Mouse (Mus musculus): ENCODE measurements around the gene Thada. TPM values are rescaled to one million over a fixed set of nuclear protein-coding genes. Genes with fewer than 3 reads are reported as not detected.

Thada gene
- total and polyA plus RNA-seq, 2 experiments from 2014 or later = 2.6 to 19.2 TPM

DNA sequence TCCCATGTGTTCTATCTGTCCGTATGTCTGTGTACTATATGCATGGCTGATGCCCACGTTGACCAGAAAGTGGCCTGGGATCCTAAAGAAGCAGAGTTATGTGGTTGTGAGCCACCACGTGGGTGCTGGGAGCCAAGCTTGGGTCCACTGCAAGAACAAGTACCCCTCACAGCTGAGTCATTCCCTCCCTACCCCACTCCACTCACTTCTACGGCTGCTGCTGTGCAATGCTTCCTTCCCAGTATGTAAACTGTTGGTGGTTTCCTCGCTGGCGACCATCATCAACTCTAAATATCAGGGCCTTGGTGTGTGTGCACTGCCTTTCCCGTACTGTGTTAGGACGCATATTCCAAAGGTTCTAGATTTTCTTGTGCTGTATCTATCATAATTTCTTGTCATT, 108.2 kb downstream of the Thada start:
- ATAC-seq (no peak), DNase-seq (no peak)
- Histone ChIP-seq H3K4me2 (ENCODE audit: low read depth) (no peak overlapping the region), H3K9ac (no peak overlapping the region), H3K27me3 (ENCODE audit: insufficient read depth, low read length) (no peaks in the 10 kb centered on the region), H3K4me3 (ENCODE audit: low read depth, low read length) (no peak overlapping the region), H3K36me3 (ENCODE audit: insufficient read depth) (no peaks in the 10 kb centered on the region), H3K9me3 (ENCODE audit: low read length) (no peaks in the 10 kb centered on the region), H3K27ac (ENCODE audit: low read depth, low read length) (no peak overlapping the region), H3K4me1 (ENCODE audit: insufficient read depth) (0 out of 2 replicates have a peak, but pooled peaks cover 4% of the 10 kb centered on the region)
- WGBS = 92% methylated on average over 8 of the region's 8 CpGs
- no peak for TF ChIP-seq CTCF (IDR thresholded peaks at IDR 0.05; ENCODE audit: low read depth)

DNA sequence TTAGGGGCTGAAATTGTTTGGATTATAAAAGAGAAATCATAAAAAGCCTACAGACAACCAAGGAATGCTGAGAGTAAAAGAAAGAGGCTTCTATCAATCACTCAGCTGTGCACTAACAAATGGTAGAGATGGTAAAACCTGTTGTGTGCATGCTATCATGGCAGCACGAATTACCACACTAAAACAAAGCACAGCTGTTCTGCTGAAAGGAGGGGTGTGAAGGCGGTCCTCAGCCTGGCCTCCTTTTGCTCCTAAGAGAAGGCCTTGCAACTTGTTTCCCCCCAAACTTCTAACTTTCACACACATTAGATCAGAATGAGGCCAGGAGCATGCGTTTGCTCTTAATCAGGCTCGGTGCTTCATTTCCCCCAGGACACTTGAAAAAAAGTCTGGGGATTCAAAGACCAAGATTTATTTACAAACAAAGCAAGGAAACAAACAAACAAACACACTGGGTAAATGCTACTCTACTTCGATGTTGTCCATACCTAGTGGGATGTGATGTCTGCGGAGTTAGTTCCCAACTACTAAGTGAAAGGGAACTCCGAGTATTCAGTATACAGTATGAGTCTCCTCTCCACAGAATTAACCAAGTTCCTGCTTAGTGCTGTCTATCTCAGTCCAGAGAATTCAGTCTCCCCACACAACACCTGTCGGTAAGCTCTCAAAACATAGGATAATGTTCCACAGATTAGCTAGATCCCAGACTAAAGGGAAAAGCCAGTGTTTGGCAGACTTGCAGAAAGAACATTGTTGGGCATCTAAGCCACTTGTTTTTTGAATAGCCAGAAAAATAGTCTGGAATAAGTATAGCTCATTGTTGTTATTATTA, 109.7 kb downstream of the Thada start:
- H3K9ac ChIP-seq = no peak overlapping the region
- 76% methylated on average over 8 of the region's 8 CpGs for WGBS
- H3K9me3 ChIP-seq (ENCODE audit: low read length) = no peaks in the 10 kb centered on the region
- H3K36me3 ChIP-seq (ENCODE audit: insufficient read depth) = no peaks in the 10 kb centered on the region
- no peak for DNase-seq
- no peaks in the 10 kb centered on the region for H3K4me1 ChIP-seq (ENCODE audit: insufficient read depth)
- no peak for ATAC-seq
- TF ChIP-seq CTCF (IDR thresholded peaks at IDR 0.05; ENCODE audit: low read depth) = no peak
- H3K4me2 ChIP-seq (ENCODE audit: low read depth) = no peak overlapping the region
- H3K4me3 ChIP-seq (ENCODE audit: low read depth, low read length) = no peak overlapping the region
- no peak overlapping the region for H3K27ac ChIP-seq (ENCODE audit: low read depth, low read length)
- H3K27me3 ChIP-seq (ENCODE audit: insufficient read depth, low read length) = no peaks in the 10 kb centered on the region

DNA sequence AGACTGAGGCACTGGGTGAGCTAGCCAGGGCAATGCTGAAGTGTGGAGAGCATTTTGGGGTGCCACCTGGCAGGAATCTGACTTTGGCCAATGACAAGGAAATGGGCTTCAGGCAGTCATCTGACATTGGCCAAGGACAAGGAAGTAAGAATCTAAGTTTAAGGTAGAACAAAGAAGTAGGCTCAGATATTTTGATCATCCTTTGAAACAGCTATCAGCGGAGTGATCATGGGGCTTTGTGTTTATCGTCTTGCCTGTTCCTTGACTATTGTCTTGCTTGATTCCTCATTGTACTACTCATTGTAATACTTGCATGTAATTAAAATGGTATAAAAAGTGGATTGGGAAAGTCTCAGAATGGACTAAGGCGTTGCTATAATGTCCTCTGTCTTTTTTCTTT, 111.0 kb downstream of the Thada start:
- Histone ChIP-seq H3K36me3 (ENCODE audit: insufficient read depth) (no peaks in the 10 kb centered on the region), H3K9me3 (ENCODE audit: low read length) (no peaks in the 10 kb centered on the region), H3K4me2 (ENCODE audit: low read depth) (no peak overlapping the region), H3K9ac (no peak overlapping the region), H3K27ac (ENCODE audit: low read depth, low read length) (no peak overlapping the region), H3K27me3 (ENCODE audit: insufficient read depth, low read length) (no peaks in the 10 kb centered on the region), H3K4me3 (ENCODE audit: low read depth, low read length) (no peak overlapping the region), H3K4me1 (ENCODE audit: insufficient read depth) (no peaks in the 10 kb centered on the region)
- 80% methylated on average over 3 of the region's 3 CpGs for WGBS
- ATAC-seq = no peak
- DNase-seq = no peak
- TF ChIP-seq CTCF (IDR thresholded peaks at IDR 0.05; ENCODE audit: low read depth) = no peak

DNA sequence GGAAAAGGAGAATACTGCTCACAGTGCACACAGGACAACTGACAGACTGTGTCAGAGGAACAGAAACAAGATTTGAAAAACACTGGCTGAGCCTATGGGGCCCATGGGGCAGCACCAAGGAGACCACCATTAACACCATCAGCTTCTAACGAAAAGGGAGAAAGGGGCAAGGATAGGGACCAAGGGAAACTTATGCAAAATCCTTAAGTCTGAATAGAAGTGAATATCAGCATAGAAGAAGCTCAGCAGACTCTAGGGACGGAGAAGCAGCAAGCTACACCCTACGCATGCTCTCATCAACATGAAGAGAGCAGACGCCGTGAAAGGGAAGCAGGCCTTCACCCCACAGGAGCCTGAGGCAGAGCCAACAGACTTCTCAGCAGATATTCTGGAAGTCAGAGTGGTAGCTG, 112.1 kb downstream of the Thada start:
- WGBS = 63% methylated on average over 5 of the region's 5 CpGs
- no peaks in the 10 kb centered on the region for H3K27me3 ChIP-seq (ENCODE audit: insufficient read depth, low read length)
- no peak for TF ChIP-seq CTCF (IDR thresholded peaks at IDR 0.05; ENCODE audit: low read depth)
- H3K36me3 ChIP-seq (ENCODE audit: insufficient read depth) = no peaks in the 10 kb centered on the region
- no peaks in the 10 kb centered on the region for H3K4me1 ChIP-seq (ENCODE audit: insufficient read depth)
- no peak overlapping the region for H3K27ac ChIP-seq (ENCODE audit: low read depth, low read length)
- H3K4me3 ChIP-seq (ENCODE audit: low read depth, low read length) = no peak overlapping the region
- no peaks in the 10 kb centered on the region for H3K9me3 ChIP-seq (ENCODE audit: low read length)
- H3K9ac ChIP-seq = no peak overlapping the region
- H3K4me2 ChIP-seq (ENCODE audit: low read depth) = no peak overlapping the region
- DNase-seq (no peak), ATAC-seq (no peak)

DNA sequence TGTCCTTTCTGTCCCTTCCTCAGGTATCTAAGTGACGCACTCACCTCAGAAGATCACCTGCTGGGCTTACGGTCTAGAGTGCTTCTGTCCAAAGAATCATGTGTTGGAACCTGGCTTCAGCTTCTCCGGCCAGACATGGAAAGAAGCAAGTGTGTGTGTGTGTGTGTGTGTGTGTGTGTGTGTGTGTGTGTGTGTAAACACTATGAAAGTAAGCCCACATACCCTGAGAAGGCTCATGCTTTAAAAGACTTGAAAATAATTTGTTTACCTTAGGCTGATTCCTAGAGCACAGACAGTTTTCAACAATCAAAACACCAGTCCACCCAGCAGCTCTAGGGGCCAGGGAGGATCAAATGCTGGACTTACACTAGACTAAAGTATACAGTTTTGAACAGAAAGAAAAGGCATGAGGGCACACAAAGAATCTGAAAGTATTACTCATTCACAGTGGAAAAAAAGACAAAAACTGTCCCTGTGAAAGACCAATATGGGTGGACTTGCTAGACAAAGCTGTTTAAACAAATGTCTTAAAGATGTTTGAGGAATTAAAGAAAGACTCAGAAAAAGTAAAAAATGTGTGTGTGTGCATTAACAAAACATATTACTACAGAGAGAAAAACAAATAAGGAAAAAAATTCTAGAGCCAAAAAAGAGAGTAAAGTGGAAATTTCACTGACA, 112.6 kb downstream of the Thada start:
- Histone ChIP-seq H3K36me3 (ENCODE audit: insufficient read depth) (no peaks in the 10 kb centered on the region), H3K4me1 (ENCODE audit: insufficient read depth) (no peaks in the 10 kb centered on the region), H3K4me2 (ENCODE audit: low read depth) (no peak overlapping the region), H3K27ac (ENCODE audit: low read depth, low read length) (no peak overlapping the region), H3K27me3 (ENCODE audit: insufficient read depth, low read length) (no peaks in the 10 kb centered on the region), H3K9me3 (ENCODE audit: low read length) (no peaks in the 10 kb centered on the region), H3K4me3 (ENCODE audit: low read depth, low read length) (no peak overlapping the region), H3K9ac (no peak overlapping the region)
- TF ChIP-seq CTCF (IDR thresholded peaks at IDR 0.05; ENCODE audit: low read depth) = no peak
- no peak for DNase-seq
- ATAC-seq = no peak
- WGBS = 83% methylated on average over 3 of the region's 3 CpGs

DNA sequence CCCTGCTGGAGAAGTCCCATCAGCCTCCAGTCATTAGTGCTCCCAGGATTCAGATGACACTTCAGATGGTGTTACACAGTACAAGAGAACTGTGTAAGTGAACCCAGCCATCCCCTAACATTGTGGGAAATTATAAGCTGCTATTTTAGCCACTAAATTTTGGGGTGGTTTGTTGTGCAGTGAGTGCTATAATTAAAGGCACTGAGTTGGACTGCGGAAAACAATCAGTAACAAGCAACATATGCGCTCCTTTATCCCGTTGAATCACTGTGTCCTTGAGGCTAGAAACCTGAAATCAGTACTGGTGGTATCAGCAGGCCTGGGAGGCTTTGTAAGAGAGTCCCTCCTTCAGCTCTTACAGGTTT, 113.2 kb downstream of the Thada start:
- H3K27me3 ChIP-seq (ENCODE audit: insufficient read depth, low read length) = no peaks in the 10 kb centered on the region

More for the DNA sequence above, 113.2 kb downstream of the Thada start:
- no peak overlapping the region for H3K9ac ChIP-seq
- H3K4me1 ChIP-seq (ENCODE audit: insufficient read depth) = no peaks in the 10 kb centered on the region
- DNase-seq (no peak), ATAC-seq (no peak)
- no peak overlapping the region for H3K4me3 ChIP-seq (ENCODE audit: low read depth, low read length)
- TF ChIP-seq CTCF (IDR thresholded peaks at IDR 0.05; ENCODE audit: low read depth) = no peak
- H3K4me2 ChIP-seq (ENCODE audit: low read depth) = no peak overlapping the region
- H3K36me3 ChIP-seq (ENCODE audit: insufficient read depth) = no peaks in the 10 kb centered on the region
- H3K9me3 ChIP-seq (ENCODE audit: low read length) = no peaks in the 10 kb centered on the region
- H3K27ac ChIP-seq (ENCODE audit: low read depth, low read length) = no peak overlapping the region
- WGBS = 73% methylated on average over 3 of the region's 3 CpGs

Measured in forebrain, postnatal 0 days (tissue).